In the genomic region with DNA sequence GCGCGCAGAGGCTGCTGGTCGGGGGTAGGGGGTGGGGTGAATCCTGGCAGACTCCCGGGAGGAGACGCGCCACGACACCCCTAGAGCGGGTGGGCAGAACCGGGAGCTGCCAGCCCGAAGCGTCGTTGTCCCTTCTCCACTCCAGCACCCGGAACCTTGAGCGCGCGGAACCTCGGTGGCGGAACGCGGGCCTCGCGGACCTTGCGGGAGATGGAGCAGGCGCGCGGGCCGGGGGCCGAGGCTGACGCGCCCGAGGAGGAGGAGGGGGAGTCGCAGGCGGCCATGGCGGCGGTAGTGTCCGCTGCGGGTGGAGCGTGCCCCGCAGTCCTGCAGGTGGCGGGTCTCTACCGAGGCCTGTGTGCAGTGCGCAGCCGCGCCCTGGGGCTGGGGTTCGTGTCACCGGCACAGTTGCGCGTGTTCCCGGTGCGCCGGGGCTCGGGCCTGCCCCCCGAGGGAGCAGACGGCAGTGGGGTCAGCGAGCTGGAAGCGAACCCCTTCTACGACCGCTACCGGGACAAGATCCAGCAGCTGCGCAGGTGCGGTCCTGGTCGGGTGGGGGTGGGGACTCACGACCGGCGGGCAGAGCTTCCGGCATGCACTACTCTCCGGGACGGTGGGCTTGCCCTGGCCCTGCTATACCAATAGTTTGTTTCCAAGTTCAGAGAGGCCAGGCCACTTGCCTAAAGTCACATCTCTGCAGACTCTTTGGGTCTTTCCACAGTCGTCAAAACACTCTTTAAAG, we compare ENCODE assay signal across 8 mouse cellular contexts. TPM values are rescaled to one million over a fixed set of nuclear protein-coding genes. Genes with fewer than 3 reads are reported as not detected.
A peak's percentile ranks its signal among the peaks of the same experiment; 100 is the strongest.
DNase-seq lines count a peak whose midpoint lies in the region; ATAC-seq and TF ChIP-seq lines count a peak whose summit lies in the region.

A gene (plus strand): TSS at position 44 of the 742 bp plus-strand sequence.

- peak within 1 kb of the TSS; percentile 95 for H3K9ac ChIP-seq in CH12.LX (ENCODE audit: insufficient read depth, low read depth)
- H3K9ac ChIP-seq in forebrain, embryonic 11.5 days (ENCODE audit: low read length) = peak within 1 kb of the TSS; percentile 79
- peak within 1 kb of the TSS; percentile 84 for H3K9ac ChIP-seq in heart, embryonic 15.5 days
- H3K9ac ChIP-seq in liver, embryonic 14.5 days (replicated peaks) = peak within 1 kb of the TSS; percentile 83
- H3K9ac ChIP-seq in neural tube, embryonic 11.5 days (ENCODE audit: low read length) = peak within 1 kb of the TSS; percentile 76
- H3K9ac ChIP-seq in stomach, embryonic 16.5 days (ENCODE audit: low read length) = peak within 1 kb of the TSS; percentile 88

- no peak for TF ChIP-seq EP300 in CH12.LX (IDR thresholded peaks at IDR 0.05; ENCODE audit: low read length)
- TF ChIP-seq EP300 in liver, embryonic 14.5 days (IDR thresholded peaks at IDR 0.05; ENCODE audit: low read depth) = no peak

- in situ Hi-C loops in CH12.LX (cut with MboI; ENCODE audit: low pct_ligation_motif_present, low pct_unique_long_range_greater_than_20kb, low sequenced_read_pairs) = loop anchor here (10.0 kb wide), 2 partner anchors 60 to 780 kb away; a partner anchor contains a TSS

- peak within 1 kb of the TSS; percentile 54 for H3K27ac ChIP-seq in CH12.LX (ENCODE audit: insufficient read depth, low read depth)
- H3K27ac ChIP-seq in forebrain, embryonic 11.5 days (ENCODE audit: low read depth, low read length) = no peak within 1 kb of the TSS
- H3K27ac ChIP-seq in heart, embryonic 15.5 days = peak within 1 kb of the TSS; percentile 84
- H3K27ac ChIP-seq in liver, embryonic 14.5 days = peak within 1 kb of the TSS; percentile 39
- no peak within 1 kb of the TSS for H3K27ac ChIP-seq in neural tube, embryonic 11.5 days (ENCODE audit: low read depth, low read length)
- H3K27ac ChIP-seq in stomach, embryonic 16.5 days (ENCODE audit: low read length) = peak within 1 kb of the TSS; percentile 67; the same call in 1 of the 2 replicates

- peak within 1 kb of the TSS; percentile 81 for H3K4me2 ChIP-seq in CH12.LX (ENCODE audit: insufficient read depth, low read depth, poor library complexity, severe bottlenecking)
- H3K4me2 ChIP-seq in forebrain, embryonic 11.5 days (ENCODE audit: low read depth, low read length, severe bottlenecking) = peak within 1 kb of the TSS; percentile 77
- peak within 1 kb of the TSS; percentile 87 for H3K4me2 ChIP-seq in heart, embryonic 15.5 days
- H3K4me2 ChIP-seq in liver, embryonic 14.5 days (ENCODE audit: low read depth) = peak within 1 kb of the TSS; percentile 65
- peak within 1 kb of the TSS; percentile 57 for H3K4me2 ChIP-seq in neural tube, embryonic 11.5 days (ENCODE audit: low read depth)
- H3K4me2 ChIP-seq in stomach, embryonic 16.5 days (ENCODE audit: low read depth, low read length) = peak within 1 kb of the TSS; percentile 79

- no peaks in the 10 kb centered on the region for H3K9me3 ChIP-seq in CH12.LX (replicated peaks; ENCODE audit: low read length)
- no peaks in the 10 kb centered on the region for H3K9me3 ChIP-seq in forebrain, embryonic 11.5 days (ENCODE audit: control insufficient read depth, low read length)
- H3K9me3 ChIP-seq in heart, embryonic 15.5 days (replicated peaks) = no peaks in the 10 kb centered on the region
- H3K9me3 ChIP-seq in liver, embryonic 14.5 days (ENCODE audit: control insufficient read depth, low read length) = no peaks in the 10 kb centered on the region
- no peaks in the 10 kb centered on the region for H3K9me3 ChIP-seq in neural tube, embryonic 11.5 days (ENCODE audit: control insufficient read depth, low read length)
- H3K9me3 ChIP-seq in stomach, embryonic 16.5 days (replicated peaks; ENCODE audit: control insufficient read depth, low read length) = no peaks in the 10 kb centered on the region

- TF ChIP-seq RAD21 in CH12.LX (IDR thresholded peaks at IDR 0.05; ENCODE audit: low read depth, low read length) = no peak

- H3K79me2 ChIP-seq in CH12.LX (replicated peaks; ENCODE audit: control insufficient read depth, extremely low read depth, insufficient read depth, poor library complexity, severe bottlenecking) = peaks cover 4% of the 10 kb centered on the region

- H3K4me1 ChIP-seq in CH12.LX (ENCODE audit: control insufficient read depth in 1 of 2, insufficient read depth in 2 of 2) = peaks cover 5 to 24% of the 10 kb centered on the region in 2 experiments; a peak in 3 of 4 replicates
- H3K4me1 ChIP-seq in forebrain, embryonic 11.5 days (replicated peaks; ENCODE audit: control insufficient read depth, insufficient read depth, low read length) = peaks cover 2% of the 10 kb centered on the region; the same call in 1 of the 2 replicates
- peaks cover 20% of the 10 kb centered on the region for H3K4me1 ChIP-seq in heart, embryonic 15.5 days (replicated peaks)
- peaks cover 7 to 11% of the 10 kb centered on the region in 2 experiments for H3K4me1 ChIP-seq in liver, embryonic 14.5 days (replicated peaks; ENCODE audit: control insufficient read depth in 2 of 2, insufficient read depth in 2 of 2, low read length in 1 of 2)
- peaks cover 6% of the 10 kb centered on the region; the same call in 1 of the 2 replicates for H3K4me1 ChIP-seq in neural tube, embryonic 11.5 days (ENCODE audit: control insufficient read depth, insufficient read depth, low read length)
- peaks cover 7% of the 10 kb centered on the region for H3K4me1 ChIP-seq in stomach, embryonic 16.5 days (ENCODE audit: control insufficient read depth, insufficient read depth, low read length)

- TF ChIP-seq CTCF in CH12.LX (conservative IDR thresholded peaks at IDR 0.05 in 1 of 2, IDR thresholded peaks at IDR 0.05 in 1 of 2; ENCODE audit: low read depth in 2 of 2, low read length in 2 of 2) = no peak
- peak; percentile 40 for TF ChIP-seq CTCF in liver, embryonic 14.5 days (IDR thresholded peaks at IDR 0.05; ENCODE audit: low read depth)

- peaks cover 12 to 35% of the 10 kb centered on the region in 2 experiments for H3K36me3 ChIP-seq in CH12.LX (replicated peaks in 1 of 2; ENCODE audit: control insufficient read depth in 1 of 2, insufficient read depth in 1 of 2, low read length in 1 of 2)
- H3K36me3 ChIP-seq in forebrain, embryonic 11.5 days (ENCODE audit: control insufficient read depth, insufficient read depth, low read length) = no peaks in the 10 kb centered on the region; the same call in 1 of the 2 replicates
- H3K36me3 ChIP-seq in heart, embryonic 15.5 days = peaks cover 20% of the 10 kb centered on the region; the same call in 1 of the 2 replicates
- H3K36me3 ChIP-seq in liver, embryonic 14.5 days (replicated peaks; ENCODE audit: control insufficient read depth, insufficient read depth, low read depth) = peaks cover 3% of the 10 kb centered on the region; the same call in 1 of the 2 replicates
- H3K36me3 ChIP-seq in neural tube, embryonic 11.5 days (ENCODE audit: control insufficient read depth, insufficient read depth, low read length) = 0 out of 2 replicates have a peak, but pooled peaks cover 1% of the 10 kb centered on the region
- no peaks in the 10 kb centered on the region for H3K36me3 ChIP-seq in stomach, embryonic 16.5 days (ENCODE audit: control insufficient read depth, insufficient read depth, low read length)

- DNase-seq in CH12.LX (ENCODE audit: extremely low read depth) = peak; percentile 65
- peak; percentile 50 for DNase-seq in c-Kit-positive CD71-negative TER-119-negative erythroid progenitor cells, embryonic 14.5 days (ENCODE audit: low read depth)
- DNase-seq in forebrain, embryonic 11.5 days (ENCODE audit: low spot score) = peak; percentile 87
- DNase-seq in kidney, postnatal 25 days = peak; percentile 70 to 84
- DNase-seq in liver, embryonic 14.5 days (ENCODE audit: low read depth in 3 of 3, low spot score in 3 of 3) = peak; percentile 18 to 40 (median 39)
- peak; percentile 82 for DNase-seq in neural tube, embryonic 11.5 days (ENCODE audit: low spot score)

- WGBS in forebrain, embryonic 11.5 days = under 1% methylated on average over 67 of the region's 69 CpGs
- under 1% methylated on average over 69 of the region's 69 CpGs for WGBS in heart, embryonic 15.5 days
- WGBS in liver, embryonic 14.5 days (ENCODE audit: insufficient replicate concordance) = under 1% methylated on average over 69 of the region's 69 CpGs
- under 1% methylated on average over 58 of the region's 69 CpGs for WGBS in neural tube, embryonic 11.5 days
- WGBS in stomach, embryonic 16.5 days = under 1% methylated on average over 68 of the region's 69 CpGs

- H3K27me3 ChIP-seq in CH12.LX (replicated peaks) = no peaks in the 10 kb centered on the region
- H3K27me3 ChIP-seq in forebrain, embryonic 11.5 days (ENCODE audit: control insufficient read depth, insufficient read depth, low read length) = no peaks in the 10 kb centered on the region
- H3K27me3 ChIP-seq in heart, embryonic 15.5 days = no peaks in the 10 kb centered on the region
- H3K27me3 ChIP-seq in liver, embryonic 14.5 days (ENCODE audit: control insufficient read depth, insufficient read depth, low read length) = no peaks in the 10 kb centered on the region
- H3K27me3 ChIP-seq in neural tube, embryonic 11.5 days (ENCODE audit: control insufficient read depth, insufficient read depth, low read length) = no peaks in the 10 kb centered on the region
- H3K27me3 ChIP-seq in stomach, embryonic 16.5 days (ENCODE audit: control insufficient read depth, insufficient read depth, low read length) = no peaks in the 10 kb centered on the region

- peak; percentile 92 for ATAC-seq in forebrain, embryonic 11.5 days (replicated peaks; ENCODE audit: low FRiP score)
- ATAC-seq in heart, embryonic 15.5 days (replicated peaks; ENCODE audit: insufficient number of reproducible peaks, insufficient read depth, low FRiP score, low read depth) = peak; percentile 78
- peak; percentile 81 for ATAC-seq in liver, embryonic 14.5 days (ENCODE audit: insufficient read depth)
- ATAC-seq in neural tube, embryonic 11.5 days (ENCODE audit: insufficient read depth, low FRiP score, low TSS enrichment) = peak; percentile 89
- peak; percentile 86 for ATAC-seq in stomach, embryonic 16.5 days (ENCODE audit: insufficient read depth, low FRiP score)

- H3K4me3 ChIP-seq in CH12.LX (replicated peaks in 1 of 3; ENCODE audit: low read depth in 2 of 3, low read length in 2 of 3, poor library complexity in 1 of 3) = peak within 1 kb of the TSS; percentile 70 to 89 (median 82)
- H3K4me3 ChIP-seq in forebrain, embryonic 11.5 days (ENCODE audit: low read depth, low read length) = peak within 1 kb of the TSS; percentile 49
- H3K4me3 ChIP-seq in heart, embryonic 15.5 days = peak within 1 kb of the TSS; percentile 84
- H3K4me3 ChIP-seq in liver, embryonic 14.5 days (ENCODE audit: insufficient read depth in 1 of 2, low read depth in 2 of 2, low read length in 2 of 2) = peak within 1 kb of the TSS; percentile 56 to 85
- peak within 1 kb of the TSS; percentile 67 for H3K4me3 ChIP-seq in neural tube, embryonic 11.5 days (ENCODE audit: low read depth, low read length)
- peak within 1 kb of the TSS; percentile 76 for H3K4me3 ChIP-seq in stomach, embryonic 16.5 days (replicated peaks; ENCODE audit: low read length)

- dilution Hi-C loops in CH12.LX (cut with MboI; ENCODE audit: extremely low pct_ligation_motif_present, extremely low pct_unique_long_range_greater_than_20kb, low sequenced_read_pairs) = no loop called here

- TF ChIP-seq POLR2A in CH12.LX (IDR thresholded peaks at IDR 0.05; ENCODE audit: low read depth, low read length) = peak; percentile 77

RNA-seq across cellular contexts. Expression of the gene that starts here (rescaled TPM):
- total RNA-seq in CH12.LX (2012; rRNA removed) (17.0 and 24.3 TPM in 2 replicates), CH12.LX (2014; rRNA removed) (36.3 and 37.5 TPM in 2 replicates)
- polyA plus RNA-seq in CH12.LX (2012; ENCODE audit: insufficient read length, low read depth) = 22.1 and 27.7 TPM in 2 replicates
- polyA plus RNA-seq in forebrain, embryonic 11.5 days (2014; fragmentation: Nextera tagmentation; extraction: Ambion mirVana) = 48.2 and 49.2 TPM in 2 replicates
- 64.7 and 69.3 TPM in 2 replicates for polyA plus RNA-seq in heart, embryonic 15.5 days (2015; fragmentation: Nextera tagmentation; extraction: Ambion mirVana)
- 5.5 and 8.5 TPM in 2 replicates for polyA plus RNA-seq in liver, embryonic 14.5 days (2012; rRNA removed)
- 15.0 and 22.0 TPM in 2 replicates for polyA plus RNA-seq in liver, embryonic 14.5 days (2014; fragmentation: Nextera tagmentation; extraction: Ambion mirVana)
- polyA plus RNA-seq in neural tube, embryonic 11.5 days (2014; fragmentation: Nextera tagmentation; extraction: Ambion mirVana) = 51.1 and 51.4 TPM in 2 replicates
- 33.7 and 36.2 TPM in 2 replicates for polyA plus RNA-seq in stomach, embryonic 16.5 days (2015; fragmentation: Nextera tagmentation; extraction: Ambion mirVana)

Comparison
In these comparisons a context has a peak if more than half of its experiments do, and no peak if none do; other contexts are left out.
1. H3K27ac ChIP-seq: peak in CH12.LX (single experiment), heart, embryonic 15.5 days (single experiment), liver, embryonic 14.5 days (single experiment) and stomach, embryonic 16.5 days (single experiment); none in forebrain, embryonic 11.5 days (single experiment) and neural tube, embryonic 11.5 days (single experiment).
2. Peak in every context shown above with its lines, with median percentiles within 50 percentile points of each other: DNase-seq, H3K4me2 ChIP-seq, H3K4me3 ChIP-seq, H3K9ac ChIP-seq and ATAC-seq.